Mouse (Mus musculus) gastrocnemius, postnatal 25 days (tissue): ENCODE measurements around the gene H2al1m. TPM values are rescaled to one million over a fixed set of nuclear protein-coding genes. Genes with fewer than 3 reads are reported as not detected.
"Not testable (repeated sequence)": the region's sequence is repeated elsewhere in the genome, so short reads cannot be mapped to it uniquely, and the experiment has no call there.

ENCODE experiments used
- DNase-seq: peaks from one replicate; pipeline ENCODE4 v3.0.0; 2022
- long read RNA-seq, 2 experiments: library from polyadenylated mRNA; stranded (forward); transcript quantifications; one replicate each; pipeline ENCODE4 v2.0.0; 2021
- total RNA-seq, 2 experiments: library from RNA; stranded (reverse); gene quantifications; 1 replicate in 1 of 2; 2 replicates in 1 of 2; pipeline ENCODE4 v1.2.3; 2021

The H2al1m gene
- not detected for total RNA-seq
- long read RNA-seq, experiment 1: 0 reads
- long read RNA-seq, experiment 2: 0 reads

GRCm38 (mm10) chrX:9283464-9283863 lies at the start of gene H2al1m:
H2al1m (plus strand) TSS chrX:9283764.
- DNase-seq: not testable (repeated sequence)

- DNase-seq: no peak
These were observed 42.6 kb upstream of the H2al1m start for GRCm38 (mm10) chrX:9240737-9241591.

- DNase-seq: no peak
These were observed 40.1 kb upstream of the H2al1m start for GRCm38 (mm10) chrX:9243381-9243864.

- no peak for DNase-seq
These were observed 38.8 kb upstream of the H2al1m start for GRCm38 (mm10) chrX:9244603-9245336.

- DNase-seq: no peak
These were observed 34.7 kb upstream of the H2al1m start for GRCm38 (mm10) chrX:9248911-9249310.

GRCm38 (mm10) chrX:9253990-9254389 lies 29.6 kb upstream of the H2al1m start:
- DNase-seq: no peak

GRCm38 (mm10) chrX:9254901-9255300 lies 28.7 kb upstream of the H2al1m start:
- no peak for DNase-seq

- DNase-seq: no peak
These were observed 26.8 kb upstream of the H2al1m start, which contains the start of gene Gm14862 for GRCm38 (mm10) chrX:9256766-9257165. Gm14862 (minus strand) TSS chrX:9256899.

GRCm38 (mm10) chrX:9257831-9258230 lies 25.7 kb upstream of the H2al1m start:
- no peak for DNase-seq

- no peak for DNase-seq
These were observed 24.3 kb upstream of the H2al1m start for GRCm38 (mm10) chrX:9259267-9259666.

GRCm38 (mm10) chrX:9271112-9271511 lies 12.5 kb upstream of the H2al1m start:
- DNase-seq: peak; percentile 8

GRCm38 (mm10) chrX:9271947-9272459 lies 11.6 kb upstream of the H2al1m start:
- DNase-seq: no peak

GRCm38 (mm10) chrX:9272460-9273361 lies 10.9 kb upstream of the H2al1m start, which contains the start of gene Xk:
Xk (plus strand) TSS chrX:9272756.
- peak; percentile 44 for DNase-seq

GRCm38 (mm10) chrX:9273377-9274002 lies 10.1 kb upstream of the H2al1m start:
- no peak for DNase-seq

GRCm38 (mm10) chrX:9274321-9274720 lies 9.2 kb upstream of the H2al1m start:
- no peak for DNase-seq

GRCm38 (mm10) chrX:9293140-9293829 lies 9.7 kb downstream of the H2al1m start:
- DNase-seq: not testable (repeated sequence)

GRCm38 (mm10) chrX:9298413-9298864 lies 14.9 kb downstream of the H2al1m start:
- DNase-seq: no peak

GRCm38 (mm10) chrX:9302791-9303190 lies 19.2 kb downstream of the H2al1m start:
- DNase-seq: no peak

GRCm38 (mm10) chrX:9303455-9303854 lies 19.9 kb downstream of the H2al1m start:
- no peak for DNase-seq

GRCm38 (mm10) chrX:9316457-9316856 lies 32.9 kb downstream of the H2al1m start:
- not testable (repeated sequence) for DNase-seq
